Mouse (Mus musculus) natural killer cell, adult 2 months (primary cell): Measurements from ENCODE around the gene Il4i1.
"Not testable (repeated sequence)": the region's sequence is repeated elsewhere in the genome, so short reads cannot be mapped to it uniquely, and the experiment has no call there.

Experiments
- DNase-seq, 2 experiments: peaks; one replicate each; pipeline ENCODE4 v3.0.0; 2022; ENCODE audit warnings: low spot score in 2 of 2

The Il4i1 gene

GRCm38 (mm10) chr7:44863982-44864494 is 47.9 kb downstream of the Il4i1 start:
- no peak for DNase-seq

- DNase-seq, result peak in 1 of 2 experiments; percentile 26
These were observed 48.7 kb downstream of the Il4i1 start for GRCm38 (mm10) chr7:44864595-44865542.

GRCm38 (mm10) chr7:44866276-44867009 is 50.3 kb downstream of the Il4i1 start:
- no peak for DNase-seq

GRCm38 (mm10) chr7:44867010-44867702 is 51.0 kb downstream of the Il4i1 start:
- no peak for DNase-seq

GRCm38 (mm10) chr7:44867802-44868201 is 51.6 kb downstream of the Il4i1 start:
- DNase-seq, result no peak

- DNase-seq, result no peak
These were observed 52.3 kb downstream of the Il4i1 start for GRCm38 (mm10) chr7:44868465-44868864.

GRCm38 (mm10) chr7:44868919-44869696 is 52.9 kb downstream of the Il4i1 start:
- DNase-seq, result no peak

- DNase-seq, result peak; percentile 67 to 79
These were observed 53.7 kb downstream of the Il4i1 start, which contains the start of gene Ptov1 for GRCm38 (mm10) chr7:44869697-44870528. Gene Ptov1, minus strand, starts transcription at chr7:44869788.

- no peak for DNase-seq
These were observed 54.4 kb downstream of the Il4i1 start for GRCm38 (mm10) chr7:44870614-44871013.

GRCm38 (mm10) chr7:44871181-44871580 is 55.0 kb downstream of the Il4i1 start:
- DNase-seq, result no peak

- not testable (repeated sequence) for DNase-seq
These were observed 55.6 kb downstream of the Il4i1 start for GRCm38 (mm10) chr7:44871774-44872173.

GRCm38 (mm10) chr7:44877833-44878232 is 61.6 kb downstream of the Il4i1 start:
- DNase-seq, result no peak

GRCm38 (mm10) chr7:44883036-44883435 is 66.8 kb downstream of the Il4i1 start:
- DNase-seq, result no peak

GRCm38 (mm10) chr7:44884637-44885036 is 68.5 kb downstream of the Il4i1 start:
- DNase-seq, result no peak

- no peak for DNase-seq
These were observed 70.8 kb downstream of the Il4i1 start for GRCm38 (mm10) chr7:44886964-44887363.

GRCm38 (mm10) chr7:44888256-44889105 is 72.3 kb downstream of the Il4i1 start:
- DNase-seq, result no peak

GRCm38 (mm10) chr7:44890180-44890579 is 74.0 kb downstream of the Il4i1 start:
- no peak for DNase-seq
